Mouse (Mus musculus): ENCODE data around the gene Defb38.

Defb38 gene

GRCm38 (mm10) chr8:19026466-19026865, at the start of gene Defb38:
Gene Defb38 (minus strand): TSS chr8:19026566.
- DNase-seq (ENCODE audit: low spot score in 2 of 2), result no peak

- DNase-seq (ENCODE audit: low spot score in 2 of 2), result no peak
Observed at GRCm38 (mm10) chr8:19066013-19066412, 39.6 kb upstream of the Defb38 start.

- no peak for DNase-seq (ENCODE audit: low spot score in 2 of 2)
Observed at GRCm38 (mm10) chr8:19064710-19065109, 38.3 kb upstream of the Defb38 start, which contains the start of gene Defb39. Gene Defb39 (minus strand): TSS chr8:19064810.

- no peak for DNase-seq (ENCODE audit: low spot score in 2 of 2)
Observed at GRCm38 (mm10) chr8:19062891-19063290, 36.5 kb upstream of the Defb38 start.

- no peak for DNase-seq (ENCODE audit: low spot score in 2 of 2)
Observed at GRCm38 (mm10) chr8:19045242-19045641, 18.9 kb upstream of the Defb38 start.
